Mouse (Mus musculus) heart, adult 2 months (tissue): Measurements from ENCODE around the gene Slc3a1.

ENCODE experiments used
- CTCF ChIP-seq: fragments of 200-600 bp; IDR thresholded peaks from 2 replicates; pipeline ENCODE4 v1.8.1; 2022; ENCODE audit warnings: antibody characterized with exemption, mild to moderate bottlenecking, moderate library complexity
- EP300 ChIP-seq: fragments of 200-500 bp; IDR thresholded peaks from 2 replicates; pipeline ENCODE4 v1.6.1; 2011; ENCODE audit warnings: low read depth, low read length, control low read depth; ENCODE audit not compliant: insufficient read depth
- POLR2A ChIP-seq: fragments of 200-500 bp; IDR thresholded peaks from 2 replicates; pipeline ENCODE4 v1.6.1; 2011; ENCODE audit warnings: mild to moderate bottlenecking, low read depth, low read length, control low read depth; ENCODE audit not compliant: insufficient read depth

GRCm38 (mm10) chr17:85040913-85041312 lies 12.7 kb downstream of the Slc3a1 start:
- TF ChIP-seq CTCF, result no peak
- no peak for TF ChIP-seq EP300
- TF ChIP-seq POLR2A, result no peak
